In genomic region chr5:125157375-125158033, GRCm38 (mm10) we compare ENCODE assay signal across 8 mouse cellular contexts. TPM values are rescaled to one million over a fixed set of nuclear protein-coding genes. Genes with fewer than 3 reads are reported as not detected.
A peak's percentile ranks its signal among the peaks of the same experiment; 100 is the strongest.
DNase-seq lines count a peak whose midpoint lies in the region; ATAC-seq lines count a peak whose summit lies in the region.

No protein-coding gene starts in this region.

- WGBS in heart, embryonic 14.5 days: 54% methylated on average over 8 of the region's 8 CpGs
- 41% methylated on average over 8 of the region's 8 CpGs for WGBS in hindbrain, embryonic 14.5 days
- 55% methylated on average over 8 of the region's 8 CpGs for WGBS in midbrain, embryonic 15.5 days

- intact Hi-C loops in heart, postnatal 25 days (cut with DNase I): loop anchor here (2.0 kb wide), 1 partner anchor 21 kb away; the partner anchor contains the start of gene Ncor2
- intact Hi-C loops in left cerebral cortex, postnatal 14 days (cut with DNase I): no loop called here

- H3K36me3 ChIP-seq in heart, embryonic 14.5 days (ENCODE audit: control insufficient read depth, insufficient read depth, low read length): 0 out of 2 replicates have a peak, but pooled peaks cover 7% of the 10 kb centered on the region
- H3K36me3 ChIP-seq in hindbrain, embryonic 14.5 days (replicated peaks; ENCODE audit: control insufficient read depth, insufficient read depth): no peaks in the 10 kb centered on the region
- no peaks in the 10 kb centered on the region for H3K36me3 ChIP-seq in midbrain, embryonic 15.5 days (replicated peaks)

- peak overlapping the region in 1 of 2 experiments; percentile 79; a peak in 1 of 4 replicates for H3K27ac ChIP-seq in heart, embryonic 14.5 days (replicated peaks in 1 of 2; ENCODE audit: control insufficient read depth in 1 of 2, insufficient read depth in 1 of 2, low read depth in 2 of 2, low read length in 2 of 2)
- H3K27ac ChIP-seq in hindbrain, embryonic 14.5 days: peak overlapping the region; percentile 92
- peak overlapping the region; percentile 83 for H3K27ac ChIP-seq in midbrain, embryonic 15.5 days

- no peak overlapping the region for H3K4me3 ChIP-seq in heart, embryonic 14.5 days (ENCODE audit: control insufficient read depth in 1 of 2, insufficient read depth in 1 of 2, low read depth in 1 of 2, low read length in 2 of 2)
- no peak overlapping the region for H3K4me3 ChIP-seq in hindbrain, embryonic 14.5 days (replicated peaks; ENCODE audit: low read length)
- no peak overlapping the region for H3K4me3 ChIP-seq in midbrain, embryonic 15.5 days

- peak overlapping the region; percentile 66; the same call in 1 of the 2 replicates for H3K9ac ChIP-seq in heart, embryonic 14.5 days (ENCODE audit: low read length)
- no peak overlapping the region; the same call in 1 of the 2 replicates for H3K9ac ChIP-seq in hindbrain, embryonic 14.5 days
- no peak overlapping the region; the same call in 1 of the 2 replicates for H3K9ac ChIP-seq in midbrain, embryonic 15.5 days

- no peak overlapping the region for H3K4me2 ChIP-seq in heart, embryonic 14.5 days (ENCODE audit: low read length)
- no peak overlapping the region for H3K4me2 ChIP-seq in hindbrain, embryonic 14.5 days (replicated peaks)
- H3K4me2 ChIP-seq in midbrain, embryonic 15.5 days: 0 out of 2 replicates have a peak overlapping the region, but pooled peaks have one; percentile 3

- peaks cover 55 to 81% of the 10 kb centered on the region in 2 experiments for H3K4me1 ChIP-seq in heart, embryonic 14.5 days (ENCODE audit: control insufficient read depth in 2 of 2, insufficient read depth in 2 of 2, low read length in 2 of 2)
- peaks cover 86% of the 10 kb centered on the region for H3K4me1 ChIP-seq in hindbrain, embryonic 14.5 days (replicated peaks; ENCODE audit: control insufficient read depth, insufficient read depth, low read length)
- H3K4me1 ChIP-seq in midbrain, embryonic 15.5 days: peaks cover 88% of the 10 kb centered on the region

- no peak for DNase-seq in heart, postnatal 25 days (ENCODE audit: low spot score)
- DNase-seq in embryo, embryonic 10.5 days (ENCODE audit: low spot score): peak; percentile 71
- DNase-seq in hindbrain, embryonic 14.5 days (ENCODE audit: low spot score): no peak
- DNase-seq in left cerebral cortex, postnatal 14 days (ENCODE audit: low spot score in 2 of 2): no peak
- no peak for DNase-seq in urinary bladder, postnatal 10 days (ENCODE audit: low spot score)

- H3K9me3 ChIP-seq in heart, embryonic 14.5 days (ENCODE audit: control insufficient read depth, low read length): no peaks in the 10 kb centered on the region
- no peaks in the 10 kb centered on the region for H3K9me3 ChIP-seq in hindbrain, embryonic 14.5 days (ENCODE audit: control insufficient read depth, low read length)
- H3K9me3 ChIP-seq in midbrain, embryonic 15.5 days: no peaks in the 10 kb centered on the region

- H3K27me3 ChIP-seq in heart, embryonic 14.5 days (ENCODE audit: control insufficient read depth, insufficient read depth, low read length): no peaks in the 10 kb centered on the region
- H3K27me3 ChIP-seq in hindbrain, embryonic 14.5 days (ENCODE audit: control insufficient read depth, insufficient read depth, low read length): no peaks in the 10 kb centered on the region
- H3K27me3 ChIP-seq in midbrain, embryonic 15.5 days (replicated peaks): no peaks in the 10 kb centered on the region

- no peak for ATAC-seq in heart, embryonic 14.5 days (ENCODE audit: insufficient number of reproducible peaks, insufficient read depth, low FRiP score, low read depth)
- ATAC-seq in hindbrain, embryonic 14.5 days (ENCODE audit: low FRiP score): no peak
- ATAC-seq in midbrain, embryonic 15.5 days (replicated peaks): no peak
- ATAC-seq in megakaryocyte-erythroid progenitor cell, adult 5-6 weeks (replicated peaks; ENCODE audit: low FRiP score, low TSS enrichment, poor library complexity, severe bottlenecking): no peak

RNA-seq across cellular contexts. Expression of gene Ncor2, which starts 21.5 kb away (rescaled TPM):
- polyA plus RNA-seq in heart, embryonic 14.5 days (2014; fragmentation: Nextera tagmentation; extraction: Ambion mirVana): 16.2 and 17.6 TPM in 2 replicates
- 10 to 100 TPM; 67.8 to 89.5 TPM for total RNA-seq in heart, postnatal 25 days (2021)
- polyA plus RNA-seq in hindbrain, embryonic 14.5 days (2014; fragmentation: Nextera tagmentation; extraction: Ambion mirVana): 26.0 and 27.4 TPM in 2 replicates
- polyA plus RNA-seq in midbrain, embryonic 15.5 days (2015; fragmentation: Nextera tagmentation; extraction: Ambion mirVana): 25.6 and 27.6 TPM in 2 replicates
- total RNA-seq in megakaryocyte-erythroid progenitor cell, adult 5-6 weeks (2014; fragmentation: Nextera tagmentation): 48.7 and 54.4 TPM in 2 replicates
- 4.8 and 6.7 TPM in 2 replicates for total RNA-seq in megakaryocyte-erythroid progenitor cell, adult 5-6 weeks (2017)
- total RNA-seq in left cerebral cortex, postnatal 14 days (2021): 100 to 1,000 TPM; 171 to 175 TPM
